Mouse (Mus musculus): ENCODE results near the gene Atp6v0e.

DNA sequence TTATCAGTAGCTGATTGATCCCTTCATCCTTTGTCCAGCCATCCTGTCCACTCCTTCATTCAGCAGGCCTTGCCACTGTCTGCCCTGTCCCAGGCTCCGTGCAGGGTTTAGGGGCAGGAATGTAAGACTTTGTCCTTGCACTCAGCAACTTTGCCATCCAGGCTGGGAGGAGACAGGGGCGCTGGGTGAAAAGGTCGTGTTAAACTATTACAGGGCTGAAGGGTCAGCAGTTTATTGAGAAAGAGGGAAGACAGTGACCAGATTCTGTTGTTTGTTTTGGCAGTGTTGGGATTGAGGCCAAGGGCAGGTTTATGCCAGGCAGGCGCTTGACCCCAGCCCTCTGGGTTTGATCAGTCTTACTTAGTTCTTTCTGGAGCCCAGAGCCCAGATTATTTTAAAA lies 25.2 kb upstream of the Atp6v0e start:
- TF ChIP-seq CTCF (IDR thresholded peaks at IDR 0.05; ENCODE audit: extremely low read depth, insufficient read length, insufficient replicate concordance, low read depth, low read length) = no peak
- TF ChIP-seq POLR2A (IDR thresholded peaks at IDR 0.05; ENCODE audit: low read depth, low read length) = no peak
